Mouse (Mus musculus) thymus, postnatal 25 days (tissue): ENCODE results near the gene Zbtb16.
A peak's percentile ranks its signal among the peaks of the same experiment; 100 is the strongest.

ENCODE experiments used
- DNase-seq: peaks from one replicate; pipeline ENCODE4 v3.0.0; 2022

Gene Zbtb16

GRCm38 (mm10) chr9:48661225-48662023 lies 174.6 kb downstream of the Zbtb16 start:
- no peak for DNase-seq

GRCm38 (mm10) chr9:48655525-48656169 lies 180.4 kb downstream of the Zbtb16 start:
- DNase-seq, result no peak

- DNase-seq, result no peak
These were observed 181.3 kb downstream of the Zbtb16 start for GRCm38 (mm10) chr9:48654730-48655129.

GRCm38 (mm10) chr9:48653399-48654070 lies 182.5 kb downstream of the Zbtb16 start:
- no peak for DNase-seq

- DNase-seq, result no peak
These were observed 184.0 kb downstream of the Zbtb16 start for GRCm38 (mm10) chr9:48652026-48652425.

GRCm38 (mm10) chr9:48650846-48651245 lies 185.2 kb downstream of the Zbtb16 start:
- DNase-seq, result no peak

- peak; percentile 47 for DNase-seq
These were observed 186.0 kb downstream of the Zbtb16 start for GRCm38 (mm10) chr9:48649851-48650685.

GRCm38 (mm10) chr9:48649098-48649766 lies 186.8 kb downstream of the Zbtb16 start:
- DNase-seq, result no peak

GRCm38 (mm10) chr9:48648285-48649097 lies 187.5 kb downstream of the Zbtb16 start:
- no peak for DNase-seq

- DNase-seq, result no peak
These were observed 188.3 kb downstream of the Zbtb16 start for GRCm38 (mm10) chr9:48647648-48648284.

GRCm38 (mm10) chr9:48646781-48647647 lies 189.0 kb downstream of the Zbtb16 start:
- no peak for DNase-seq

GRCm38 (mm10) chr9:48646251-48646650 lies 189.8 kb downstream of the Zbtb16 start:
- DNase-seq, result peak; percentile 65

- DNase-seq, result no peak
These were observed 190.3 kb downstream of the Zbtb16 start for GRCm38 (mm10) chr9:48645648-48646126.

GRCm38 (mm10) chr9:48644926-48645647 lies 190.9 kb downstream of the Zbtb16 start:
- peak; percentile 27 for DNase-seq

- no peak for DNase-seq
These were observed 191.6 kb downstream of the Zbtb16 start for GRCm38 (mm10) chr9:48644376-48644775.

GRCm38 (mm10) chr9:48641636-48642035 lies 194.4 kb downstream of the Zbtb16 start:
- DNase-seq, result no peak

GRCm38 (mm10) chr9:48640881-48641280 lies 195.1 kb downstream of the Zbtb16 start:
- no peak for DNase-seq

- DNase-seq, result no peak
These were observed 197.7 kb downstream of the Zbtb16 start for GRCm38 (mm10) chr9:48638176-48638803.
